Mouse (Mus musculus): Measurements from ENCODE around the gene Atp5mpl.

Gene Atp5mpl

DNA sequence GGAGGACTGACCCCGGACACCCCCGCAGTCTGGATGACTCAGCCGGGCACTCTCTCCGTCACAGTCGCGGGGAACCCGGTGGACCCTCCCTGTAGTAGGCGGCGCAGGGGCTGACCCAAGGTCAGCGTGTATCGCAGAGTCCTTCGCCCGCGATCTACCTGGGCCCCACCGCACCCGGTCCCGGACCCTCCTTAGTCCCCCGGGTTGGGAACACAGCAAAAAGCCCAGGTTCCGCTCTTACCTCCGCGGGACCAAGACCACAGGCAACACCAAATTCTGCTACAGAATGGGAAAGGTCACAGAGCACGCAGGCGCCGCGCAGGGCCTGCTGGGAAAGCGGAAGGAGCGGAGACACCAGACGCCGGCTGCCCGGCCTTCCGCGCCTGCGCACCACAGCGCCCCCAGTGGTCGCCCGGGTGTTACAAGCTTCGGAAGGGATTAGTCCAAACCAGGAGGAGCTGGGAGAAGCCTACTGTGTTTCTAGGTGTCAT, at the start of gene Atp5mpl:
Gene Atp5mpl (minus strand): TSS at position 295 of the 491 bp plus-strand sequence.
- DNase-seq = peak; percentile 93 to 95

GRCm38 (mm10) chr12:112016346-112016745, 49.6 kb upstream of the Atp5mpl start:
- DNase-seq = no peak

GRCm38 (mm10) chr12:112013271-112013801, 46.6 kb upstream of the Atp5mpl start:
- no peak for DNase-seq

- peak in 1 of 2 experiments; percentile 11 for DNase-seq
Measured at GRCm38 (mm10) chr12:112012511-112013270, 45.9 kb upstream of the Atp5mpl start.

DNA sequence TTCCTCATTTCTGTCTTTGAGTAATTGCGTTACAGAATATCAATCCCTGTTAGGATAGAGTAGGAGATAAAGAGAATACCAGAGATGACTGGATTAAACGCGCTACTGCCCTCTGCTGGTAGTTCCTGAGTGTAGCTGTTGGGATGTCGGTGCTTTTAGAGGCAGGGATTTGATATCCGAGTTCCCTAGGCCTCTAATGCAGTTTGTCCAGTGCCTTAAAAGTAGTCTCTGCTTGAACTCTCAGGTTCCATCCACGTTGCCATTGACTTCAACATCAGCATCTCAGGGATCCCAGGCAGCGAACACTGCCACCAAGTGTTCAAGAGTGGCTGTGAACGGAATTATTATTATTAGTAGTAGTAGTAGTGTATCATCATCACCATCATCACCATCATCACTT, 34.4 kb upstream of the Atp5mpl start:
- peak; percentile 49 to 80 for DNase-seq

DNA sequence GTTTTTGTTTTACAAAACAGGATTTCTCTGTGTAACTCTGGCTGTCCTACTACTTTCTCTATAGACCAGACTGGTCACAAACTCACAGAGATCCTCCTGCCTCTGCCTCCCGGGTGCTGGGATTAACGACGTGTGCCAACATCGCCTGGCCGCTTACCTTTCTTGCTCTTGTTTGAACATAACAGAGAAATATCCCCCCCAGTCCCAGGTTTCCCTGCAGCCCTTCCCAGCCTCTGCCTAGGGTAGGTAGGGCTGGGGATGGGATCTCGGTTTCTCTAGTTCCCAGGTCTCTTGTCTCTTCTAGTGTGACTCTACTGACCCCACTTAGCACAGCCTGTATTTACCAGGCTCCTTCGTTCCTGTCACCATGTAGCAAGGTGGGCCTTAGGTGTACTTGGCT, 33.0 kb upstream of the Atp5mpl start:
- DNase-seq = no peak

- peak; percentile 48 to 71 for DNase-seq
Measured at GRCm38 (mm10) chr12:111995161-111995560, 28.4 kb upstream of the Atp5mpl start.

DNA sequence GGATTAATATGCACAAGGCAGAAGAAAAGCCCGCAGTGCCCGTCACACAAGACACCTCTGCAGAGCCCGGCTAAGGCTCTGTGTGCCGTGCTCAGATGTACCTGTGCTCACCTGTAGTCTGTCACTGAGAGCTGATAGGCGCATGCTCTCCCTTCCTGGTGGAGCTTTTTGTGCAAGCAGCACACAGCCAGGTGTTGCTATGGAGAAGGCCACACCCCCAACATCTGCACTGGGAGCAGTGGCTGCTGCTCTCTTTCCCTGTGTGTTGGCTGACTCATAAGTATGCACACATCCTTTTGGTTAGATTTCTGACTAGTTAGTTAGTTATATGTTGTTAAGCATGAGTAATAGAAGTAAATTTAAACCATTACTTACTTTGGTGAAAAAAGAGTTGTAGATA, 25.8 kb upstream of the Atp5mpl start:
- DNase-seq = no peak

DNA sequence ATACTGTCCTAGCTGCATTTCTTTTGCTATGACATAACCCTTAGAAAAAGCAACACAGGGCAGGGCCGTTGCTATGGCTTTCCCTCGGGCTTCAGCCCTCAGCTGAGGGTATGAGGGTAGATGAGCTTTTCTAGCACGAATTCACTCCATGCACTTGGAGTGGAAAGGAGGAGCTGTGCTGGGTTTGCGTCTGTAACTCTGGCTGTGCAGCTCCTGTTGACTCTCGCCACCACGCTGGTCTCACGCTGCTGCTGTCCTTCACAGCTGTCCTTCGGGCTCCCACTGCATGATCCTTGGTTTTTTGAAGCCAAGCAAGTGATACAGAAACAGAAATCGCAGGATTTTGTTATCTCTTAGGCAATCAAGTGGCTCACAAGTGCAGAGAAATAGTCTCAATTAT, 20.0 kb upstream of the Atp5mpl start:
- DNase-seq = no peak

DNA sequence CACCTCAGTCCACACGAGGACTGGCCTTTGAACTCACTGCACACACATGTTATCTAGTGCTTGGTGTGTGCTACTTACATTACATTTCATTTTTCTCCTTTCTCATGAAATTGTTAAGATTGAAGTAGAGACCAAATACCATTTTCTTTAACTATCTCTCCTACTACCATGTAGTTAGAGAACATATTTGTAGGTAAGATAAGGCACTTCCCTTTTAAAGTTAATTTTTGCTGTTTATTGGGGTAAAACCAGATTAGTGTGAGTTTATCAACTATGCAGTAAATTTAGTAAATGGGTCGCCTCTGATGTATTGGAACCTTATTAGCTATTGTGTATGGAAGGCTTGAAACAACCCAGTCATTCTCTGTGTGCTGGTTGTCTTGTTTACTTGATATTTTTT, 16.4 kb upstream of the Atp5mpl start:
- DNase-seq = no peak

- DNase-seq = no peak
Measured at GRCm38 (mm10) chr12:111981831-111982230, 15.1 kb upstream of the Atp5mpl start.

- DNase-seq = no peak
Measured at GRCm38 (mm10) chr12:111980887-111981367, 14.2 kb upstream of the Atp5mpl start, which contains the start of gene Rd3l. Gene Rd3l, minus strand, starts transcription at chr12:111981317.

DNA sequence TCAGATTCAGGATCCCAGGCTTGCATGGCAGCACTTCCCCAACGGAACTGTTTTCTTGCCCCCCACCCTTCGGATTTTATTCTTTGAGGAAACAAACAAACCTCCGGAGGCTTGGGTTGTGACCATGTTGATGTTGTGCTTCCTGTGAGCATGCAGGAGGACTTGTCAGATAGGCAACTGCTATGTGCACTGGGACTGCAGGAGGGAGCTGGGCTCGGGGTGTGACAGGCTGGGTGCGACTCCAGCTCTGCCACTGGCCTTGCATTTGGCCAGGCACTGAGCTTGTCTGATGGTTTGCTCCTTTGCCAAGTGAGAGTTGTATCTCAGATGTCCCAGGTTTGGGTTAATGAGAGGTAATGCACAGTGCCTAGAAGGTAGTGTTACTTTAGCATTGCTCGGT, 11.5 kb upstream of the Atp5mpl start:
- no peak for DNase-seq

DNA sequence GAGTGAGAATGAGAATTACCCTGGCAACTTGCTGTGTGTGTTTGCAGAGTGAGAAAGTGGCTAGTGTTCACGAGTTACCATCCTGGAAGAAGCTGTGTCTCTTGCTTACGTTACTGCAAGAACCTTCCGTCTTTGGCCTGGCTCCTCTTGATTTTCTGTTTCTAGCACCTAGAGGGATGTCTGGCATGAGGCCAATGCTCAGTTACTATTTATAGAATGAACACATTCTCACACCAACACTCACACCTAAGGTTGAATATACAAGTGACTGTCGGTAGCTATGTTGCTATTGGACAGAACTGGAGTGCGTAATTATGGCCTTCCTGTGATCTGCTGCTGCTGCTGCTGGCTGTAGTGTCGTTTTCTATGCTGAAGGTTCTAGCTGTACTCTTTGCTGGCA, 10.4 kb upstream of the Atp5mpl start:
- peak in 1 of 2 experiments; percentile 54 for DNase-seq

- no peak for DNase-seq
Measured at GRCm38 (mm10) chr12:111974578-111974977, 7.8 kb upstream of the Atp5mpl start.

DNA sequence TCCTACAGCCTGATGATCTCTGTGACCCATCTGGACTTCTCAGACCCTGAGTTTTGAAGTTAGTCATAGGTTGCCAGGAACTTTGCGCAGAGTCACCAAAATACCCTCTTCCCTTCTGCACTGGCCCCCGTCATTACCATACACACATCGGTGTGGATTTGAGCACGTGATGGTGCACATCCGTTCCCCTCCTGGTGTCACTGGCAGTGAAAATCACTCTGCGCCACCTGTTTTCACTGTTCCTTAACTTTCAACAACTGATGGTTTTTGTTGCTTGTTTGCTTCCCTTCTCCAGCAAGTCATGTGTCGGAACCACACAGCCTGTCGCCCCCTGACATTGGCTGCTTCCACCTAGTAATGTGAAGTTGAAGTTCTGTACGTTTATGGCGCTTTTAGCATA, 5.7 kb upstream of the Atp5mpl start:
- no peak for DNase-seq

- no peak for DNase-seq
Measured at GRCm38 (mm10) chr12:111971231-111971686, 4.5 kb upstream of the Atp5mpl start, which contains the start of gene Tdrd9. Gene Tdrd9, plus strand, starts transcription at chr12:111971559.

DNA sequence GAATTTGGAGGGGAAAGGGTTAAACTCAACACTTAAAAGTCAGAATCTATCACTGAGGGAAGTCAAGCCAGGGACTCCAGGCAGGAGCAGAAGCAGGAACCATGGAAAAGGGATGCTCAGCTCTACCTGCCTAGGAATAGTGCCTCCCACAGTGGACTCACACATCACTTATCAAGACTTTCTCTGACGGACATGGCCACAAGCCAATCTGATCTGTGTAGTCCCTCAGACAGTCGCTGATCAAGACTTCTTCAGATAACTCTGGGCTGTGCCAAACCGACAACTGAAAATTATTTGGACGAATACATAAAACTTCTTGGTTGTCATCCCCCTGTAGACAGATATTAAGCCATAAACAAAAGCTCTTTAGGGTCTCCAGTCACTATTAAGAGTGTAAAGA, 3.3 kb upstream of the Atp5mpl start:
- DNase-seq = no peak

- DNase-seq = peak; percentile 67 to 70
Measured at GRCm38 (mm10) chr12:111963339-111963738, 3.4 kb downstream of the Atp5mpl start.

DNA sequence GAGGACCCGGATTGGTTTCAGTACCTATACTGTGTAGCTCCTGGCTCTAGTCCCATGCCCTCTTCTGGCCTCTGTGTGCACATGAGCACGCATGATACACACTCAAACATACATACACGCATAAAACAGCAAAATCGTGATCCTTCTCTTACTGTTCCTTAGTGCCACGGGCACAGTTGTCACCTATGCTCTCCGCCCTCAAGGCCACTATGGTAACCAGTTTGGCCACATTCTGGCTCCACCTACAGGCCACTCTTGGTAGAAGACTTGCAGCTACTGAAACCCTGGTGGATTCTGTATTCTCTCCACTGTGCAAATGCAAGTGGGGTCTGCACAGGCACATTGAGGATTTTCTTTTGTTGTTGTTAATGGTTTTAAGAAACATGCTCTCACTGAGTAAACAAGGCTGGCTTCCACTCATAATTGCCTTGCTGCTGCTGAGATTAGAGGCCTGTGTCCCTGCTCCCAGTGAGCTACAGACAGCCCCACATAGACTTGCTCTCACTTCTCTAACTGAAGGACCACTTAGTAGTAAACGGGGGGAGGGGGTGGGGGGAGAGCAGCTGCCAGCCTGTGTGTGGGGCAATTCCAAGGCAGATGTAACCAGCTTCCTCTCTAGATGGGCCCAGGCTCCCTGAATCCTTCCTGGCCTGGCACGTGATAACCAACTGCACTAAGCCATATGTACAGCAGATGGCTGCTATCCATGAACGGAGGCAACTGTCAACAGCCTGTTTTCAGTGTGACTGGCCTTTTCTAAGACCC, 8.5 kb downstream of the Atp5mpl start:
- peak in 1 of 2 experiments; percentile 78 for DNase-seq

DNA sequence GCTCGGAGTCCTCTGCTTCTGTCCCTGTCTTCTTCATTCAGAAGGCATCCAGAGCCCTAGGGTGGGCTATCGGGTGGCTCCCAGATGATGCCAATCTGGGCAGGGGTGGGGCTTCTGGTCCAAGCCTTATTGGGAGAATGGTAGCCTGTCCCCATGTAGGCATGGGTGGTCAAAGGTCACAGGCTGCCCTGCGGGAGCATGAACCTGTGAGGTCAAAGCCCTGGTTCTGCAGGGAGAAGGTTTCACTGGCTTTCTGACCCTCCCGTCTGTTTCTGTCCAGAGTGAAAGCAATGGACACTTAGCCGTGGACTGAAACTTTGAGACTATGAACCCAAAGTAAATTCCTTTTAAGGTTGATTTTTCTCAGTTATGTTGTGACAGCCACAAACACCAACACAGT, 10.6 kb downstream of the Atp5mpl start:
- no peak for DNase-seq

GRCm38 (mm10) chr12:111951701-111952100, 15.1 kb downstream of the Atp5mpl start:
- no peak for DNase-seq

DNA sequence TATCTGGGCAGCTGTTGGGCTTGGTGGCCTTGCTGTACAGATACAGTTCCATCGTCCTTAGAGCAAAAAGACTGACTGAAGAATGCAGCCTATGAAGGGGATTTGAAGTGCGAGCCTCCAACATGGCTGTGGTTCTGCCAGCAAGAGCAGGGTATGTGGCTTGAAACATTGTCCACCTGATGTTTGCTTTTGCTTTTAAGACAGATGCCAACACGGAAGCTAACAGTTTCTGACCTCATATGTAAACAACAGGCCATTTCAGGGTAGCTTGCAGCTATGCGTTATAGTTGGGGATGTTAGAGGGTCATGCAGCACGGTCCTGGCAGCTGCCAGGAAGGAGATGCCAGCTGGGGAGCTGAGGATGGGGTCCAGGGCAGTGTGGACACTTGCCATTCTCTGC, 16.3 kb downstream of the Atp5mpl start:
- DNase-seq = no peak

Data from kidney, adult 8-10 months (tissue).